31 mouse cellular contexts compared by ENCODE assay signal in the genomic region with DNA sequence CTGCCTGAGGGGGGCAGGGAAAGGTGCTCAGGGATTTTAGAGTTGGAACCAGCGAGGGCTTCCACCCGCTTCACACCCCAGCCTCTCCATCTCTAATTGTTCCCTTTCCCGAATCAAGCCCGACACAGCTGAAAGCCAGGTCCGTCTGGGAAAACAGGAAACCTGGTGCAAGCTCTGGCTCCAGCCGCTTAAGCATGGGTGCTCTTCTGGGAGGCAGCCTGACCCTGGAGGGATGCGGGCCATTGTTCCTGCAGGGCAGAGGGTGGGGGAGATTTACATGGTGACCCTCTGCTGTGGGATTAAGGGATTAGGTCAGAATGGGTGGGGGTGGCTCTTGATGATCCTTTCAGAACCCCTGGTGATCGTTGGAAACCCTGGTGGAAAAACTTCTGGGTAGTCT. TPM values are rescaled to one million over a fixed set of nuclear protein-coding genes. Genes with fewer than 3 reads are reported as not detected.
DNase-seq lines count a peak whose midpoint lies in the region; ATAC-seq and TF ChIP-seq lines count a peak whose summit lies in the region.
"Had no signal": no experiment of that assay in that cellular context is flagged by ENCODE, and none has a peak within 500 bp of the region (broad histone marks: within the 10 kb centered on the region; RNA-seq: fewer than 3 reads in every experiment).

No protein-coding gene starts in this region.

- TF ChIP-seq CTCF in gastrocnemius, adult 2 months (IDR thresholded peaks at IDR 0.05) = no peak

- peak overlapping the region; percentile 31 for H3K4me2 ChIP-seq in heart, embryonic 16.5 days (ENCODE audit: low read depth, low read length)
- peak overlapping the region; percentile 40; the same call in 1 of the 2 replicates for H3K4me2 ChIP-seq in kidney, embryonic 16.5 days (replicated peaks; ENCODE audit: low read depth, low read length)
- no peak overlapping the region for H3K4me2 ChIP-seq in neural tube, embryonic 15.5 days

- 10% methylated on average over 8 of the region's 8 CpGs for WGBS in heart, embryonic 16.5 days
- WGBS in heart, embryonic 10.5 days = 12% methylated on average over 8 of the region's 8 CpGs
- 14% methylated on average over 8 of the region's 8 CpGs for WGBS in kidney, embryonic 16.5 days
- WGBS in neural tube, embryonic 15.5 days = 19% methylated on average over 8 of the region's 8 CpGs

- intact Hi-C loops in gastrocnemius, adult 2 months (cut with DNase I) = no loop called here
- intact Hi-C loops in gastrocnemius, postnatal 14 days (cut with DNase I; ENCODE audit: low total_unique reads) = no loop called here

- H3K36me3 ChIP-seq in heart, embryonic 16.5 days (ENCODE audit: control insufficient read depth, insufficient read depth) = no peaks in the 10 kb centered on the region
- H3K36me3 ChIP-seq in heart, embryonic 10.5 days = no peaks in the 10 kb centered on the region
- no peaks in the 10 kb centered on the region for H3K36me3 ChIP-seq in kidney, embryonic 16.5 days (ENCODE audit: insufficient read depth, low read length)
- H3K36me3 ChIP-seq in neural tube, embryonic 15.5 days = no peaks in the 10 kb centered on the region
- H3K36me3 ChIP-seq: hindbrain, embryonic 12.5 days had no signal

- H3K4me1 ChIP-seq in heart, embryonic 16.5 days (ENCODE audit: control insufficient read depth, insufficient read depth, low read length) = no peaks in the 10 kb centered on the region
- peaks cover 8% of the 10 kb centered on the region; the same call in 1 of the 2 replicates for H3K4me1 ChIP-seq in heart, embryonic 10.5 days
- H3K4me1 ChIP-seq in kidney, embryonic 16.5 days (ENCODE audit: insufficient read depth, low read length) = peaks cover 11% of the 10 kb centered on the region; the same call in 1 of the 2 replicates
- H3K4me1 ChIP-seq in neural tube, embryonic 15.5 days = peaks cover 8% of the 10 kb centered on the region; the same call in 1 of the 2 replicates
- H3K4me1 ChIP-seq: forebrain, embryonic 13.5 days; hindbrain, embryonic 12.5 days had no signal

- no peak overlapping the region for H3K9ac ChIP-seq in heart, embryonic 16.5 days (ENCODE audit: low read length)
- H3K9ac ChIP-seq in kidney, embryonic 16.5 days (replicated peaks; ENCODE audit: low read length) = no peak overlapping the region
- no peak overlapping the region for H3K9ac ChIP-seq in neural tube, embryonic 15.5 days (replicated peaks)
- H3K9ac ChIP-seq: forebrain, embryonic 13.5 days; hindbrain, embryonic 12.5 days; liver, postnatal 0 days had no signal

- no peak for DNase-seq in gastrocnemius, adult 2 months
- DNase-seq in gastrocnemius, postnatal 14 days = no peak
- DNase-seq in heart, embryonic 10.5 days (ENCODE audit: low spot score) = no peak
- DNase-seq in kidney, postnatal 14 days = no peak
- DNase-seq in retina, postnatal 7 days (ENCODE audit: low read depth, low spot score) = peak; percentile 14
- DNase-seq: adrenal gland, postnatal 10 days; cerebellum, adult 2 months; cerebellum, postnatal 25 days; kidney, adult 9 months; liver, postnatal 0 days; right cerebral cortex, postnatal 25 days; thymus, adult 18-20 months; thymus, postnatal 36 days had no signal

- peak overlapping the region; percentile 72 for H3K4me3 ChIP-seq in gastrocnemius, adult 2 months
- no peak overlapping the region for H3K4me3 ChIP-seq in heart, embryonic 16.5 days (ENCODE audit: low read length)
- H3K4me3 ChIP-seq in heart, embryonic 10.5 days = no peak overlapping the region
- H3K4me3 ChIP-seq in kidney, embryonic 16.5 days (ENCODE audit: low read length) = no peak overlapping the region
- no peak overlapping the region for H3K4me3 ChIP-seq in neural tube, embryonic 15.5 days (replicated peaks)
- H3K4me3 ChIP-seq: forebrain, embryonic 13.5 days; hindbrain, embryonic 12.5 days had no signal

- H3K9me3 ChIP-seq in heart, embryonic 16.5 days (replicated peaks; ENCODE audit: control insufficient read depth, low read length) = no peaks in the 10 kb centered on the region
- H3K9me3 ChIP-seq in heart, embryonic 10.5 days = no peaks in the 10 kb centered on the region
- H3K9me3 ChIP-seq in kidney, embryonic 16.5 days (ENCODE audit: low read length) = no peaks in the 10 kb centered on the region
- H3K9me3 ChIP-seq in neural tube, embryonic 15.5 days (replicated peaks) = no peaks in the 10 kb centered on the region
- H3K9me3 ChIP-seq: forebrain, embryonic 13.5 days; hindbrain, embryonic 12.5 days had no signal

- H3K27me3 ChIP-seq in heart, embryonic 16.5 days (ENCODE audit: control insufficient read depth, insufficient read depth, low read length) = peaks cover 25% of the 10 kb centered on the region
- peaks cover 58% of the 10 kb centered on the region for H3K27me3 ChIP-seq in heart, embryonic 10.5 days (ENCODE audit: insufficient read depth, poor library complexity, severe bottlenecking)
- H3K27me3 ChIP-seq in kidney, embryonic 16.5 days (ENCODE audit: insufficient read depth, low read length) = peaks cover 28% of the 10 kb centered on the region
- peaks cover 36% of the 10 kb centered on the region for H3K27me3 ChIP-seq in neural tube, embryonic 15.5 days (replicated peaks)

- H3K27ac ChIP-seq in gastrocnemius, adult 2 months = peak overlapping the region; percentile 87
- H3K27ac ChIP-seq in heart, embryonic 16.5 days (ENCODE audit: low read length) = no peak overlapping the region
- no peak overlapping the region for H3K27ac ChIP-seq in heart, embryonic 10.5 days
- H3K27ac ChIP-seq in kidney, embryonic 16.5 days (ENCODE audit: low read length) = no peak overlapping the region
- H3K27ac ChIP-seq in neural tube, embryonic 15.5 days (replicated peaks) = no peak overlapping the region
- H3K27ac ChIP-seq: forebrain, embryonic 13.5 days; hindbrain, embryonic 12.5 days; macrophage had no signal

- ATAC-seq in heart, embryonic 16.5 days (replicated peaks; ENCODE audit: extremely low read depth, insufficient read depth, low FRiP score) = no peak
- no peak for ATAC-seq in kidney, embryonic 16.5 days (ENCODE audit: low FRiP score, low TSS enrichment)
- no peak for ATAC-seq in neural tube, embryonic 15.5 days (ENCODE audit: low FRiP score)
- ATAC-seq: forebrain, embryonic 13.5 days; liver, postnatal 0 days; lung, postnatal 0 days had no signal

RNA-seq across cellular contexts. Expression of gene Tmem255b, which starts 1.1 kb away (rescaled TPM):
- total RNA-seq in gastrocnemius, adult 2 months (2021) = 1 to 10 TPM; 2.6 to 3.1 TPM
- total RNA-seq in gastrocnemius, postnatal 14 days (2021) = 1 to 10 TPM; 4.3 to 4.8 TPM
- 2.3 and 3.1 TPM in 2 replicates for polyA plus RNA-seq in heart, embryonic 16.5 days (2015; fragmentation: Nextera tagmentation; extraction: Ambion mirVana)
- 0.18 TPM in 1 of 2 replicates, not detected in the other for polyA plus RNA-seq in heart, embryonic 10.5 days (2016; fragmentation: Nextera tagmentation; extraction: Ambion mirVana)
- polyA plus RNA-seq in kidney, embryonic 16.5 days (2015; fragmentation: Nextera tagmentation; extraction: Ambion mirVana) = 0.95 and 1.4 TPM in 2 replicates
- polyA plus RNA-seq in neural tube, embryonic 15.5 days (2015; fragmentation: Nextera tagmentation; extraction: Ambion mirVana) = 2.1 and 2.9 TPM in 2 replicates
- total RNA-seq: liver, adult 2 months had no signal
- polyA plus RNA-seq: forebrain, embryonic 13.5 days; limb, embryonic 11.5 days; liver, postnatal 0 days; macrophage had no signal

RNA-seq across cellular contexts. Expression of gene Grk1, which starts 31.2 kb away (rescaled TPM):
- total RNA-seq in gastrocnemius, adult 2 months (2021) = not detected
- total RNA-seq in gastrocnemius, postnatal 14 days (2021) = under 1 TPM in 1 of 2 experiments, not detected in 1; 0.02 TPM
- 0.03 TPM in 1 of 2 replicates, not detected in the other for polyA plus RNA-seq in heart, embryonic 16.5 days (2015; fragmentation: Nextera tagmentation; extraction: Ambion mirVana)
- polyA plus RNA-seq in heart, embryonic 10.5 days (2016; fragmentation: Nextera tagmentation; extraction: Ambion mirVana) = 0.10 TPM in 1 of 2 replicates, not detected in the other
- polyA plus RNA-seq in kidney, embryonic 16.5 days (2015; fragmentation: Nextera tagmentation; extraction: Ambion mirVana) = not detected in 2 replicates
- not detected in 2 replicates for polyA plus RNA-seq in neural tube, embryonic 15.5 days (2015; fragmentation: Nextera tagmentation; extraction: Ambion mirVana)
- total RNA-seq: gastrocnemius, adult 18-20 months; layer of hippocampus, adult 18-20 months; layer of hippocampus, postnatal 14 days; liver, adult 2 months had no signal
- polyA plus RNA-seq: embryonic facial prominence, embryonic 14.5 days; forebrain, embryonic 13.5 days; gonadal fat pad, adult 2 months; hindbrain, embryonic 12.5 days; limb, embryonic 11.5 days; liver, adult 2 months; liver, postnatal 0 days; lung, postnatal 0 days; macrophage; midbrain, postnatal 0 days; neural tube, embryonic 14.5 days; spleen, adult 2 months had no signal

RNA-seq across cellular contexts. Expression of gene Atp4b, which starts 39.4 kb away (rescaled TPM):
- not detected for total RNA-seq in gastrocnemius, adult 2 months (2021)
- not detected for total RNA-seq in gastrocnemius, postnatal 14 days (2021)
- not detected in 2 replicates for polyA plus RNA-seq in heart, embryonic 16.5 days (2015; fragmentation: Nextera tagmentation; extraction: Ambion mirVana)
- polyA plus RNA-seq in heart, embryonic 10.5 days (2016; fragmentation: Nextera tagmentation; extraction: Ambion mirVana) = not detected in 2 replicates
- not detected in 2 replicates for polyA plus RNA-seq in kidney, embryonic 16.5 days (2015; fragmentation: Nextera tagmentation; extraction: Ambion mirVana)
- not detected in 2 replicates for polyA plus RNA-seq in neural tube, embryonic 15.5 days (2015; fragmentation: Nextera tagmentation; extraction: Ambion mirVana)
- total RNA-seq: adrenal gland, postnatal 10 days; gastrocnemius, adult 18-20 months; layer of hippocampus, adult 18-20 months; layer of hippocampus, postnatal 14 days; left cerebral cortex, postnatal 10 days; liver, adult 2 months; midbrain, postnatal 0 days had no signal
- polyA plus RNA-seq: cerebellum, adult 2 months; embryonic facial prominence, embryonic 14.5 days; forebrain, embryonic 13.5 days; hindbrain, embryonic 12.5 days; limb, embryonic 11.5 days; liver, adult 2 months; liver, postnatal 0 days; lung, postnatal 0 days; macrophage; midbrain, postnatal 0 days; neural tube, embryonic 14.5 days had no signal

RNA-seq across cellular contexts. Expression of gene Gas6, which starts 58.2 kb away (rescaled TPM):
- 10 to 100 TPM; 63.4 to 87.3 TPM for total RNA-seq in gastrocnemius, adult 2 months (2021)
- total RNA-seq in gastrocnemius, postnatal 14 days (2021) = 10 to 100 TPM; 59.2 to 72.3 TPM
- 268 and 275 TPM in 2 replicates for polyA plus RNA-seq in heart, embryonic 16.5 days (2015; fragmentation: Nextera tagmentation; extraction: Ambion mirVana)
- polyA plus RNA-seq in heart, embryonic 10.5 days (2016; fragmentation: Nextera tagmentation; extraction: Ambion mirVana) = 13.8 and 23.3 TPM in 2 replicates
- 70.1 and 76.9 TPM in 2 replicates for polyA plus RNA-seq in kidney, embryonic 16.5 days (2015; fragmentation: Nextera tagmentation; extraction: Ambion mirVana)
- 59.1 and 88.5 TPM in 2 replicates for polyA plus RNA-seq in neural tube, embryonic 15.5 days (2015; fragmentation: Nextera tagmentation; extraction: Ambion mirVana)
